Mouse (Mus musculus) limb, embryonic 10.5 days (tissue): Measurements from ENCODE around the gene Lamc2. TPM values are rescaled to one million over a fixed set of nuclear protein-coding genes. Genes with fewer than 3 reads are reported as not detected.

Source experiments
- DNase-seq: peaks from one replicate; pipeline ENCODE4 v3.0.0-alpha.2; 2017; ENCODE audit warnings: low spot score
- H3K27ac ChIP-seq: fragments of 300-500 bp; sonication (generic); 2 replicates; pipeline ENCODE4 v1.5.1; 2016; ENCODE audit warnings: mild to moderate bottlenecking
- H3K27me3 ChIP-seq: fragments of 300-500 bp; sonication (generic); 2 replicates; pipeline ENCODE4 v1.6.1; 2016; ENCODE audit warnings: low read depth, mild to moderate bottlenecking; ENCODE audit not compliant: poor library complexity, severe bottlenecking
- H3K36me3 ChIP-seq: fragments of 300-500 bp; sonication (generic); 2 replicates; pipeline ENCODE4 v1.6.1; 2016; ENCODE audit warnings: mild to moderate bottlenecking, moderate library complexity
- H3K4me1 ChIP-seq: fragments of 300-500 bp; sonication (generic); 2 replicates; pipeline ENCODE4 v1.6.1; 2016
- H3K4me3 ChIP-seq: fragments of 300-500 bp; sonication (generic); 2 replicates; pipeline ENCODE4 v1.5.1; 2016; ENCODE audit warnings: mild to moderate bottlenecking, moderate library complexity
- H3K9me3 ChIP-seq: fragments of 300-500 bp; sonication (generic); replicated peaks from 2 replicates; pipeline ENCODE4 v1.6.1; 2016; ENCODE audit warnings: mild to moderate bottlenecking
- WGBS: fragments of 180-500 bp; shearing (Covaris S2); methylation state at CpG from one replicate; pipeline ENCODE4 v1.1.7; 2016; 5-methylcytosine and 5-hydroxymethylcytosine counted together
- polyA plus RNA-seq: library from polyadenylated mRNA; unstranded; fragments of >200 nt; fragmentation: Nextera tagmentation; extraction: Ambion mirVana; gene quantifications from 2 replicates; pipeline ENCODE4 v1.2.1, GENCODE M21; 2016

Lamc2 gene
- polyA plus RNA-seq, 1 experiment from 2014 or later = 3.3 TPM

GRCm38 (mm10) chr1:153201448-153201847 lies 15.2 kb upstream of the Lamc2 start:
- no peaks in the 10 kb centered on the region; the same call in 1 of the 2 replicates for H3K4me1 ChIP-seq
- H3K27ac ChIP-seq = no peak overlapping the region
- WGBS = 82% methylated on average over 14 of the region's 14 CpGs
- no peaks in the 10 kb centered on the region for H3K36me3 ChIP-seq
- H3K4me3 ChIP-seq = no peak overlapping the region
- H3K9me3 ChIP-seq = no peaks in the 10 kb centered on the region
- H3K27me3 ChIP-seq = no peaks in the 10 kb centered on the region
- no peak for DNase-seq

DNA sequence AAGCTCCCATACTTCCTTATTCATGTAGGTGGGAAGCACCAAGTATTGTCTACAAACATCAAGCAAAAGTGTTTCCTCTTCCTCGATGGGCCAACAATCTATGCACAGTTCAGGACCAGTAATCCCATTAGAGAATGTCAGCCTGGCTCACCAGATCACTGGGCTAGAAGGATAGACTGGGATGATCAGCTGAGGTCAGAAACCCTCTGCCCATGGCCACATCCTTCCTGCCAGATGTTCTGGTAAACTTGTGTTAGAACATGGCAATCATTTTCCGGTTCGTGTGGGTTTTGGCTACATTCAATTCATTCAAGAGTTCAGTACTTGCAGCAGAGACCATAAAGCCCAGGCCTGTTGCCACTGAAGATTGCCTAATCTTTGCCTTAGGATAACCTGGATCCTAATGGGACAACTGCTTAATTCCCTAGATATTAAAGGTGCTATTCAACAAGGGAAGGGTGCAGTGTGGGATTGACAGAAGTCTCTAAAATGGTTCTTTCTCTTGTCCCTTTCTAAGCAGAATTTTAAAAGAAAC lies 11.1 kb upstream of the Lamc2 start:
- Histone ChIP-seq H3K4me1 (peaks cover 5% of the 10 kb centered on the region; the same call in 1 of the 2 replicates), H3K36me3 (no peaks in the 10 kb centered on the region), H3K9me3 (no peaks in the 10 kb centered on the region), H3K27ac (no peak overlapping the region), H3K27me3 (no peaks in the 10 kb centered on the region), H3K4me3 (no peak overlapping the region)
- no peak for DNase-seq
- 82% methylated on average over 3 of the region's 3 CpGs for WGBS

- no peaks in the 10 kb centered on the region for H3K9me3 ChIP-seq
- 90% methylated on average over 6 of the region's 6 CpGs for WGBS
- H3K4me3 ChIP-seq = no peak overlapping the region
- 0 out of 2 replicates have a peak, but pooled peaks cover 5% of the 10 kb centered on the region for H3K4me1 ChIP-seq
- no peak for DNase-seq
- H3K36me3 ChIP-seq = no peaks in the 10 kb centered on the region
- no peak overlapping the region for H3K27ac ChIP-seq
- peaks cover 8% of the 10 kb centered on the region for H3K27me3 ChIP-seq
Measured at GRCm38 (mm10) chr1:153192945-153193344, 6.7 kb upstream of the Lamc2 start.

- Histone ChIP-seq H3K27me3 (peaks cover 14% of the 10 kb centered on the region), H3K27ac (no peak overlapping the region), H3K9me3 (no peaks in the 10 kb centered on the region), H3K36me3 (no peaks in the 10 kb centered on the region), H3K4me3 (no peak overlapping the region), H3K4me1 (0 out of 2 replicates have a peak, but pooled peaks cover 5% of the 10 kb centered on the region)
- no peak for DNase-seq
- 84% methylated on average over 4 of the region's 4 CpGs for WGBS
Measured at GRCm38 (mm10) chr1:153192379-153192778, 6.1 kb upstream of the Lamc2 start.

DNA sequence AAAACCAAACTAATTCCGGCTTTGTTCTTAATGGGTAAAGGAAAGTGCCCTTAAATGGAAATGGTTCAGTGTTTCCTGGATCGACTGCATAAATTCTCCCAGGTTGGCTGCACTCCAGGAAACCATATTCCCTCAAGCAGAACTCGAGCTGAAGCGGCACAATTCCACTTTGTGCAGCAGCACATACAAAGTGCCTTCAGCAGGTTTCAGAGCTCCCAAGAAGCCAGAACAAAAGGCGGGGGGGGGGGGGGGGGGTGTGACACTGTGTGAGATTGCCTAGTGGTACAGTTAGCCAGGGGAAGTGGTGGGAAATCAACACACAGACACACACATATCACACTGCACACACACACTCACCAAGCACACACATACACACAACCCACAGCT lies 5.7 kb upstream of the Lamc2 start:
- Histone ChIP-seq H3K4me3 (no peak overlapping the region), H3K27me3 (peaks cover 18% of the 10 kb centered on the region), H3K9me3 (no peaks in the 10 kb centered on the region), H3K4me1 (0 out of 2 replicates have a peak, but pooled peaks cover 5% of the 10 kb centered on the region), H3K36me3 (no peaks in the 10 kb centered on the region), H3K27ac (no peak overlapping the region)
- WGBS = 73% methylated on average over 5 of the region's 5 CpGs
- no peak for DNase-seq

- H3K4me3 ChIP-seq = no peak overlapping the region
- peaks cover 24% of the 10 kb centered on the region for H3K27me3 ChIP-seq
- H3K4me1 ChIP-seq = peaks cover 6% of the 10 kb centered on the region; the same call in 1 of the 2 replicates
- no peaks in the 10 kb centered on the region for H3K9me3 ChIP-seq
- 86% methylated on average over 15 of the region's 15 CpGs for WGBS
- H3K36me3 ChIP-seq = no peaks in the 10 kb centered on the region
- no peak for DNase-seq
- H3K27ac ChIP-seq = no peak overlapping the region
Measured at GRCm38 (mm10) chr1:153191237-153191942, 5.1 kb upstream of the Lamc2 start.

GRCm38 (mm10) chr1:153188081-153188480 lies 1.8 kb upstream of the Lamc2 start:
- no peak for DNase-seq
- peaks cover 55% of the 10 kb centered on the region for H3K27me3 ChIP-seq
- H3K9me3 ChIP-seq = no peaks in the 10 kb centered on the region
- H3K4me1 ChIP-seq = peaks cover 12% of the 10 kb centered on the region
- H3K27ac ChIP-seq = no peak overlapping the region
- H3K4me3 ChIP-seq = no peak overlapping the region
- 92% methylated on average over 3 of the region's 3 CpGs for WGBS
- no peaks in the 10 kb centered on the region for H3K36me3 ChIP-seq

GRCm38 (mm10) chr1:153180586-153181289 lies 5.5 kb downstream of the Lamc2 start:
- Histone ChIP-seq H3K27ac (no peak overlapping the region), H3K4me1 (peaks cover 4% of the 10 kb centered on the region), H3K4me3 (no peak overlapping the region), H3K36me3 (no peaks in the 10 kb centered on the region), H3K9me3 (no peaks in the 10 kb centered on the region), H3K27me3 (peaks cover 30% of the 10 kb centered on the region)
- no peak for DNase-seq
- 63% methylated on average over 9 of the region's 9 CpGs for WGBS

GRCm38 (mm10) chr1:153180160-153180559 lies 6.1 kb downstream of the Lamc2 start:
- Histone ChIP-seq H3K36me3 (no peaks in the 10 kb centered on the region), H3K27me3 (peaks cover 24% of the 10 kb centered on the region), H3K4me1 (no peaks in the 10 kb centered on the region), H3K27ac (no peak overlapping the region), H3K4me3 (no peak overlapping the region), H3K9me3 (no peaks in the 10 kb centered on the region)
- no peak for DNase-seq
- 83% methylated on average over 4 of the region's 4 CpGs for WGBS

- Histone ChIP-seq H3K27me3 (no peaks in the 10 kb centered on the region), H3K9me3 (no peaks in the 10 kb centered on the region), H3K4me3 (no peak overlapping the region), H3K27ac (no peak overlapping the region), H3K4me1 (peaks cover 11% of the 10 kb centered on the region), H3K36me3 (no peaks in the 10 kb centered on the region)
- DNase-seq = no peak
- WGBS = 61% methylated on average over 12 of the region's 12 CpGs
Measured at GRCm38 (mm10) chr1:153174801-153175200, 11.4 kb downstream of the Lamc2 start.

DNA sequence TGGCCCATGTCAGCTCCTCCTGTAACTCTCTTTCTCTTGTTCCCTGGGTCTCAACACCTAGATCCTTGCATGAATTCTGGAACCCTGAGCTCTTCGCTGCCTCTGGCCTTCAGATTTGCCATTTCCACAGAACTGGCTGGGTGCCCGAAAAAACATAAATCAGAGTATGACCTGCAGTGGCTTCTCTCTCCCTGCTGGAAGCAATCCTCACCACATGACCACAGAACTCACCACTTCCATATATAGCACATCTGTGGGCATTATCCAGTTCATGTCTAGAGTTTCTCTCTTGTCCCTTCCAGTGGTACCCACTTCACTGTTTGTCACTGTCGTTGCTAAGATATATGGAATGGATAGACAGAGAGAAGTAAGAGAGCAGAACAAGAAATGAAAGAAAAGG lies 13.0 kb downstream of the Lamc2 start:
- Histone ChIP-seq H3K36me3 (no peaks in the 10 kb centered on the region), H3K9me3 (no peaks in the 10 kb centered on the region), H3K27me3 (no peaks in the 10 kb centered on the region), H3K4me1 (peaks cover 11% of the 10 kb centered on the region), H3K4me3 (no peak overlapping the region), H3K27ac (no peak overlapping the region)
- 83% methylated on average over 3 of the region's 3 CpGs for WGBS
- DNase-seq = no peak

DNA sequence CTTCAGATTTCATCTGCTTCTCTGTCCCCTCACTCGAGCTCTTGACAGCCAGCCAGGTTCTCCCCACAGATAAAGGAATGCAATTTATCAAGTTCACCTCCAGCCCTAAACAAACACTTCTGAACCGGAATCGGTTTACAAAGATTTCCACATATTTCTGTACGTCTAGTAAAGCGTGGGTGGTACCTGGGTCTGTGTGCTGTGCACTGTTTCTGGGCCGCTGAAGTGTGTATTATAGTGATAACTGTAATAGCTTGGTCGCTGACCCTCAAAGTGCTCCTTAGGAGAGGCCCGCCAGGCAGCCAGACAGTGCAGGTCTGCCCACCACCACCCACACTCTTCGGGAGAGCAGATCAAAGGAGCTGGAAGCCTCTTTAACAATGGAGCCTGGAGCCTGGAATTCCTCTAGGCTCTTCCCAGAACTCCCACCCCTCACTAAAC lies 13.9 kb downstream of the Lamc2 start:
- 22% methylated on average over 9 of the region's 9 CpGs for WGBS
- DNase-seq = peak; percentile 37
- peak overlapping the region; percentile 66 for H3K27ac ChIP-seq
- no peaks in the 10 kb centered on the region for H3K9me3 ChIP-seq
- no peak overlapping the region for H3K4me3 ChIP-seq
- no peaks in the 10 kb centered on the region for H3K27me3 ChIP-seq
- H3K36me3 ChIP-seq = no peaks in the 10 kb centered on the region
- peaks cover 11% of the 10 kb centered on the region for H3K4me1 ChIP-seq

DNA sequence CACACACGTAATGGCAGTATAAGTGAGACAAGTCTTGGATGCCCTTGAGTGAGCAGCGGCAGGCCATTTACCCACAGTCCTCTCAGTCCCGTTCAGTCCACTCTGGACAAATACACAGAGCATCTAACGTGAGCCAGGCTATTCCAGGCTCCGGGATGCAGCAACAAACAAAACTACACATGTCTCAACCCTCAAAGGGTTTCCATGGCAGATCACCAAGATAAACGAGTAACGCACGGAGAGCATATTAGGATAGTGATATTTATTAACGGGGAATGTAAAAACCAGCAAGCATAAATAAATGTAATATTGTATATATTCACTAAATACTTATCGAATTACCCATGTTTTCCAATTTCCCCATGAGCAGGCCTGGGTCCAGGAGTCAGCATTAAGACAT lies 15.2 kb downstream of the Lamc2 start:
- Histone ChIP-seq H3K4me3 (no peak overlapping the region), H3K27ac (no peak overlapping the region), H3K9me3 (no peaks in the 10 kb centered on the region), H3K27me3 (no peaks in the 10 kb centered on the region), H3K4me1 (peaks cover 11% of the 10 kb centered on the region), H3K36me3 (no peaks in the 10 kb centered on the region)
- no peak for DNase-seq
- 90% methylated on average over 10 of the region's 10 CpGs for WGBS
